Mouse (Mus musculus): ENCODE measurements around the gene Pigz. TPM values are rescaled to one million over a fixed set of nuclear protein-coding genes. Genes with fewer than 3 reads are reported as not detected.

The Pigz gene
- polyA plus RNA-seq, 1 experiment from 2014 or later: 1.7 TPM

- WGBS: under 1% methylated on average over 50 of the region's 50 CpGs
- DNase-seq (ENCODE audit: low spot score): peak; percentile 86
- H3K4me3 ChIP-seq (ENCODE audit: low read depth, low read length): peak overlapping the region; percentile 52
- H3K36me3 ChIP-seq (ENCODE audit: control insufficient read depth, insufficient read depth, low read length): no peaks in the 10 kb centered on the region
- peak overlapping the region; percentile 64 for H3K9ac ChIP-seq (ENCODE audit: low read length)
- no peaks in the 10 kb centered on the region for H3K27me3 ChIP-seq (ENCODE audit: control insufficient read depth, insufficient read depth, low read length)
- no peaks in the 10 kb centered on the region; the same call in 1 of the 2 replicates for H3K4me1 ChIP-seq (replicated peaks; ENCODE audit: control insufficient read depth, insufficient read depth)
- no peaks in the 10 kb centered on the region for H3K9me3 ChIP-seq (ENCODE audit: control insufficient read depth, low read length)
- H3K27ac ChIP-seq (replicated peaks): peak overlapping the region; percentile 78
- TF ChIP-seq EP300 (optimal IDR thresholded peaks at IDR 0.05): no peak
- TF ChIP-seq CTCF (IDR thresholded peaks at IDR 0.05; ENCODE audit: low read depth): peak; percentile 96
- peak; percentile 88 for ATAC-seq (ENCODE audit: low FRiP score, low TSS enrichment)
- H3K4me2 ChIP-seq (replicated peaks; ENCODE audit: low read depth): peak overlapping the region; percentile 83
Measured at GRCm38 (mm10) chr16:31932840-31933697, 582 bp upstream of the Pigz start.

GRCm38 (mm10) chr16:31934550-31935010, 929 bp downstream of the Pigz start:
- ATAC-seq (ENCODE audit: low FRiP score, low TSS enrichment): no peak
- Histone ChIP-seq H3K27ac (replicated peaks) (no peak overlapping the region), H3K4me3 (ENCODE audit: low read depth, low read length) (0 out of 2 replicates have a peak overlapping the region, but pooled peaks have one; percentile 22), H3K4me2 (replicated peaks; ENCODE audit: low read depth) (peak overlapping the region; percentile 46), H3K9ac (ENCODE audit: low read length) (no peak overlapping the region; the same call in 1 of the 2 replicates), H3K4me1 (replicated peaks; ENCODE audit: control insufficient read depth, insufficient read depth) (no peaks in the 10 kb centered on the region; the same call in 1 of the 2 replicates), H3K27me3 (ENCODE audit: control insufficient read depth, insufficient read depth, low read length) (no peaks in the 10 kb centered on the region), H3K36me3 (ENCODE audit: control insufficient read depth, insufficient read depth, low read length) (no peaks in the 10 kb centered on the region), H3K9me3 (ENCODE audit: control insufficient read depth, low read length) (no peaks in the 10 kb centered on the region)
- 41% methylated on average over 13 of the region's 13 CpGs for WGBS
- TF ChIP-seq EP300 (optimal IDR thresholded peaks at IDR 0.05): no peak
- no peak for TF ChIP-seq CTCF (IDR thresholded peaks at IDR 0.05; ENCODE audit: low read depth)
- no peak for DNase-seq (ENCODE audit: low spot score)

- no peak for TF ChIP-seq CTCF (IDR thresholded peaks at IDR 0.05; ENCODE audit: low read depth)
- no peak for TF ChIP-seq EP300 (optimal IDR thresholded peaks at IDR 0.05)
- DNase-seq (ENCODE audit: low spot score) (no peak), ATAC-seq (ENCODE audit: low FRiP score, low TSS enrichment) (no peak)
Measured at GRCm38 (mm10) chr16:31935091-31935979, 1.7 kb downstream of the Pigz start.

GRCm38 (mm10) chr16:31936568-31936967, 2.9 kb downstream of the Pigz start:
- no peaks in the 10 kb centered on the region for H3K27me3 ChIP-seq (ENCODE audit: control insufficient read depth, insufficient read depth, low read length)
- TF ChIP-seq EP300 (optimal IDR thresholded peaks at IDR 0.05): no peak
- TF ChIP-seq CTCF (IDR thresholded peaks at IDR 0.05; ENCODE audit: low read depth): peak; percentile 27; the same call in 1 of the 2 replicates
- 85% methylated on average over 4 of the region's 4 CpGs for WGBS
- H3K9ac ChIP-seq (ENCODE audit: low read length): no peak overlapping the region
- H3K4me2 ChIP-seq (replicated peaks; ENCODE audit: low read depth): no peak overlapping the region
- no peak overlapping the region for H3K4me3 ChIP-seq (ENCODE audit: low read depth, low read length)
- no peaks in the 10 kb centered on the region; the same call in 1 of the 2 replicates for H3K4me1 ChIP-seq (replicated peaks; ENCODE audit: control insufficient read depth, insufficient read depth)
- H3K27ac ChIP-seq (replicated peaks): no peak overlapping the region
- ATAC-seq (ENCODE audit: low FRiP score, low TSS enrichment) (no peak), DNase-seq (ENCODE audit: low spot score) (no peak)
- no peaks in the 10 kb centered on the region for H3K36me3 ChIP-seq (ENCODE audit: control insufficient read depth, insufficient read depth, low read length)
- H3K9me3 ChIP-seq (ENCODE audit: control insufficient read depth, low read length): no peaks in the 10 kb centered on the region

More at GRCm38 (mm10) chr16:31935091-31935979, 1.7 kb downstream of the Pigz start:
- Histone ChIP-seq H3K36me3 (ENCODE audit: control insufficient read depth, insufficient read depth, low read length) (no peaks in the 10 kb centered on the region), H3K4me1 (replicated peaks; ENCODE audit: control insufficient read depth, insufficient read depth) (no peaks in the 10 kb centered on the region; the same call in 1 of the 2 replicates), H3K9me3 (ENCODE audit: control insufficient read depth, low read length) (no peaks in the 10 kb centered on the region), H3K9ac (ENCODE audit: low read length) (peak overlapping the region; percentile 18; the same call in 1 of the 2 replicates), H3K27ac (replicated peaks) (no peak overlapping the region), H3K27me3 (ENCODE audit: control insufficient read depth, insufficient read depth, low read length) (no peaks in the 10 kb centered on the region), H3K4me2 (replicated peaks; ENCODE audit: low read depth) (peak overlapping the region; percentile 46), H3K4me3 (ENCODE audit: low read depth, low read length) (peak overlapping the region; percentile 22)
- WGBS: 8% methylated on average over 36 of the region's 36 CpGs

GRCm38 (mm10) chr16:31938856-31939255, 5.2 kb downstream of the Pigz start:
- TF ChIP-seq EP300 (optimal IDR thresholded peaks at IDR 0.05) (no peak), CTCF (IDR thresholded peaks at IDR 0.05; ENCODE audit: low read depth) (no peak)
- Histone ChIP-seq H3K4me3 (ENCODE audit: low read depth, low read length) (no peak overlapping the region), H3K27ac (replicated peaks) (no peak overlapping the region), H3K9me3 (ENCODE audit: control insufficient read depth, low read length) (no peaks in the 10 kb centered on the region), H3K27me3 (ENCODE audit: control insufficient read depth, insufficient read depth, low read length) (no peaks in the 10 kb centered on the region), H3K36me3 (ENCODE audit: control insufficient read depth, insufficient read depth, low read length) (no peaks in the 10 kb centered on the region), H3K4me1 (replicated peaks; ENCODE audit: control insufficient read depth, insufficient read depth) (no peaks in the 10 kb centered on the region; the same call in 1 of the 2 replicates), H3K4me2 (replicated peaks; ENCODE audit: low read depth) (no peak overlapping the region), H3K9ac (ENCODE audit: low read length) (no peak overlapping the region)
- ATAC-seq (ENCODE audit: low FRiP score, low TSS enrichment) (no peak), DNase-seq (ENCODE audit: low spot score) (no peak)
- 68% methylated on average over 6 of the region's 6 CpGs for WGBS
